In the genomic region with DNA sequence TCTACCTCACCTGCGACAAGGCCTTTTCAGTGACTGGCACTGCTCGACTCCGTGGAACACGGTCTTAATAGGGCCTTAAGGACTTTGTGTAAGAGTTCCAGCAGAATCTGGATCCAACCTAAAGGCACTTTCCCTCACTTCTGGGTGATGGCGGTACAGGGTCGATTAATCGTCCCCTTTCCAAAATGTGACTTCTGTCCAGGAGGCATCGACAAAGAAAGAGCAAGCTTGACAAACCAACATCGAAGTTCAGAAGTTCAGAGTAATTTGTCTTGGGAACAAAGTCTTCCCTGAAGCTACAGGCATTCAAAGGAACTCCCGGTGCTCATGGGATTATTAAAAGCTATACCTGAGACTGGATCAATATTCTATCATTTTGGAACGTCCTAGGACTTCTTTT, we compare ENCODE assay signal across 10 mouse cellular contexts. TPM values are rescaled to one million over a fixed set of nuclear protein-coding genes. Genes with fewer than 3 reads are reported as not detected.
A peak's percentile ranks its signal among the peaks of the same experiment; 100 is the strongest.
DNase-seq lines count a peak whose midpoint lies in the region; ATAC-seq lines count a peak whose summit lies in the region.
"Had no signal": no experiment of that assay in that cellular context is flagged by ENCODE, and none has a peak within 500 bp of the region (broad histone marks: within the 10 kb centered on the region; RNA-seq: fewer than 3 reads in every experiment).

No protein-coding gene starts in this region.

- no peak for ATAC-seq in lung, embryonic 15.5 days (ENCODE audit: borderline replicate concordance, extremely low read depth, low FRiP score, low TSS enrichment)
- no peak for ATAC-seq in forebrain, embryonic 14.5 days
- no peak for ATAC-seq in limb, embryonic 11.5 days (ENCODE audit: insufficient number of reproducible peaks, low FRiP score, low TSS enrichment, low read depth)
- no peak for ATAC-seq in stomach, embryonic 14.5 days (ENCODE audit: insufficient number of reproducible peaks, insufficient read depth, low FRiP score, low read depth)

- H3K4me1 ChIP-seq in lung, embryonic 15.5 days, result peaks cover 35% of the 10 kb centered on the region
- H3K4me1 ChIP-seq in forebrain, embryonic 14.5 days (ENCODE audit: control insufficient read depth, insufficient read depth, low read length), result peaks cover 34% of the 10 kb centered on the region
- peaks cover 17% of the 10 kb centered on the region for H3K4me1 ChIP-seq in limb, embryonic 11.5 days (ENCODE audit: control insufficient read depth, insufficient read depth, low read length)
- H3K4me1 ChIP-seq in stomach, embryonic 14.5 days (ENCODE audit: control insufficient read depth, insufficient read depth, low read length), result peaks cover 23% of the 10 kb centered on the region

- peaks cover 60% of the 10 kb centered on the region for H3K27me3 ChIP-seq in lung, embryonic 15.5 days
- no peaks in the 10 kb centered on the region for H3K27me3 ChIP-seq in forebrain, embryonic 14.5 days (replicated peaks; ENCODE audit: control insufficient read depth, insufficient read depth, low read length)
- H3K27me3 ChIP-seq in limb, embryonic 11.5 days (ENCODE audit: control insufficient read depth, insufficient read depth, low read length), result peaks cover 2% of the 10 kb centered on the region; the same call in 1 of the 2 replicates
- H3K27me3 ChIP-seq in stomach, embryonic 14.5 days (ENCODE audit: control insufficient read depth, insufficient read depth, low read length), result no peaks in the 10 kb centered on the region

- peak overlapping the region; percentile 45 for H3K4me3 ChIP-seq in lung, embryonic 15.5 days
- H3K4me3 ChIP-seq in forebrain, embryonic 14.5 days (ENCODE audit: low read depth, low read length), result peak overlapping the region; percentile 49
- H3K4me3 ChIP-seq in limb, embryonic 11.5 days (ENCODE audit: low read depth, low read length), result no peak overlapping the region
- no peak overlapping the region for H3K4me3 ChIP-seq in stomach, embryonic 14.5 days (ENCODE audit: low read depth, low read length)

- no peak overlapping the region; the same call in 1 of the 2 replicates for H3K9ac ChIP-seq in lung, embryonic 15.5 days
- H3K9ac ChIP-seq in forebrain, embryonic 14.5 days (ENCODE audit: low read length), result no peak overlapping the region
- H3K9ac ChIP-seq in limb, embryonic 11.5 days (ENCODE audit: low read length), result no peak overlapping the region
- H3K9ac ChIP-seq in stomach, embryonic 14.5 days (replicated peaks; ENCODE audit: low read depth, low read length), result no peak overlapping the region

- H3K36me3 ChIP-seq in lung, embryonic 15.5 days, result no peaks in the 10 kb centered on the region
- no peaks in the 10 kb centered on the region for H3K36me3 ChIP-seq in forebrain, embryonic 14.5 days (ENCODE audit: control insufficient read depth, insufficient read depth, low read length)
- no peaks in the 10 kb centered on the region for H3K36me3 ChIP-seq in limb, embryonic 11.5 days (ENCODE audit: control insufficient read depth, insufficient read depth, low read length)
- H3K36me3 ChIP-seq in stomach, embryonic 14.5 days (ENCODE audit: control insufficient read depth, insufficient read depth, low read length), result no peaks in the 10 kb centered on the region

- no peak for DNase-seq in lung, postnatal 25 days (ENCODE audit: low spot score)
- DNase-seq in forebrain, embryonic 14.5 days (ENCODE audit: low spot score), result no peak
- DNase-seq in limb, embryonic 11.5 days (ENCODE audit: low spot score), result peak; percentile 29
- DNase-seq in ovary, adult 18-20 months (ENCODE audit: low spot score), result no peak
- no peak for DNase-seq in spleen, adult 12 weeks (ENCODE audit: low spot score)
- DNase-seq in gastrocnemius, postnatal 25 days, result no peak

- no peak overlapping the region for H3K27ac ChIP-seq in lung, embryonic 15.5 days
- no peak overlapping the region for H3K27ac ChIP-seq in forebrain, embryonic 14.5 days (ENCODE audit: low read depth, low read length)
- H3K27ac ChIP-seq in limb, embryonic 11.5 days (replicated peaks; ENCODE audit: low read depth, low read length), result no peak overlapping the region
- peak overlapping the region; percentile 90; the same call in 1 of the 2 replicates for H3K27ac ChIP-seq in stomach, embryonic 14.5 days (ENCODE audit: low read length)

- no peaks in the 10 kb centered on the region for H3K9me3 ChIP-seq in lung, embryonic 15.5 days
- H3K9me3 ChIP-seq in forebrain, embryonic 14.5 days (replicated peaks; ENCODE audit: control insufficient read depth, low read length), result no peaks in the 10 kb centered on the region
- H3K9me3 ChIP-seq in limb, embryonic 11.5 days (ENCODE audit: control insufficient read depth, low read length), result no peaks in the 10 kb centered on the region
- no peaks in the 10 kb centered on the region for H3K9me3 ChIP-seq in stomach, embryonic 14.5 days (ENCODE audit: control insufficient read depth, low read depth, low read length)

- 12% methylated on average over 11 of the region's 11 CpGs for WGBS in lung, embryonic 15.5 days
- WGBS in forebrain, embryonic 14.5 days, result 10% methylated on average over 11 of the region's 11 CpGs
- whole genome bisulfite sequencing in limb, embryonic 11.5 days, result 6% methylated on average over 11 of the region's 11 CpGs
- 15% methylated on average over 11 of the region's 11 CpGs for WGBS in stomach, embryonic 14.5 days

- peak overlapping the region; percentile 57 for H3K4me2 ChIP-seq in lung, embryonic 15.5 days
- peak overlapping the region; percentile 56 for H3K4me2 ChIP-seq in forebrain, embryonic 14.5 days (ENCODE audit: low read length)
- peak overlapping the region; percentile 65; the same call in 1 of the 2 replicates for H3K4me2 ChIP-seq in limb, embryonic 11.5 days (ENCODE audit: low read depth, severe bottlenecking)
- peak overlapping the region; percentile 38 for H3K4me2 ChIP-seq in stomach, embryonic 14.5 days (replicated peaks; ENCODE audit: low read depth, low read length)

RNA-seq across cellular contexts. Expression of gene Ackr3, which starts 0.4 kb away (rescaled TPM):
- 24.4 TPM in 2 replicates for polyA plus RNA-seq in lung, embryonic 15.5 days (2015; fragmentation: Nextera tagmentation; extraction: Ambion mirVana)
- 33.5 and 40.2 TPM in 2 replicates for polyA plus RNA-seq in forebrain, embryonic 14.5 days (2014; fragmentation: Nextera tagmentation; extraction: Ambion mirVana)
- 22.5 and 26.0 TPM in 2 replicates for polyA plus RNA-seq in limb, embryonic 11.5 days (2014; fragmentation: Nextera tagmentation; extraction: Ambion mirVana)
- 34.3 and 37.0 TPM in 2 replicates for polyA plus RNA-seq in stomach, embryonic 14.5 days (2014; fragmentation: Nextera tagmentation; extraction: Ambion mirVana)
- 10 to 100 TPM; 10.5 to 13.2 TPM for total RNA-seq in gastrocnemius, postnatal 25 days (2021)
- total RNA-seq: megakaryocyte progenitor cell, adult 5-6 weeks had no signal

RNA-seq across cellular contexts. Expression of gene Iqca, which starts 50.1 kb away (rescaled TPM):
- 0.54 and 0.70 TPM in 2 replicates for polyA plus RNA-seq in lung, embryonic 15.5 days (2015; fragmentation: Nextera tagmentation; extraction: Ambion mirVana)
- polyA plus RNA-seq in forebrain, embryonic 14.5 days (2014; fragmentation: Nextera tagmentation; extraction: Ambion mirVana), result 0.95 and 0.99 TPM in 2 replicates
- polyA plus RNA-seq in limb, embryonic 11.5 days (2014; fragmentation: Nextera tagmentation; extraction: Ambion mirVana), result 0.18 and 0.27 TPM in 2 replicates
- not detected in 2 replicates for polyA plus RNA-seq in stomach, embryonic 14.5 days (2014; fragmentation: Nextera tagmentation; extraction: Ambion mirVana)
- total RNA-seq in gastrocnemius, postnatal 25 days (2021), result not detected
- total RNA-seq: megakaryocyte progenitor cell, adult 5-6 weeks had no signal
- polyA plus RNA-seq: spleen, adult 2 months had no signal

Comparison
In these comparisons a context has a peak if more than half of its experiments do, and no peak if none do; other contexts are left out.
1. H3K4me3 ChIP-seq: peak in lung, embryonic 15.5 days (single experiment) and forebrain, embryonic 14.5 days (single experiment); none in limb, embryonic 11.5 days (single experiment) and stomach, embryonic 14.5 days (single experiment).
2. Peak in every context shown above with its lines, with median percentiles within 50 percentile points of each other: H3K4me2 ChIP-seq.